Mouse (Mus musculus): ENCODE measurements around the gene Csnk1d.

GRCm38 (mm10) chr11:120957731-120958257 is 33.3 kb downstream of the Csnk1d start:
- TF ChIP-seq CTCF (IDR thresholded peaks at IDR 0.05; ENCODE audit: low read depth, low read length): no peak
- no peak for TF ChIP-seq TAL1 (conservative IDR thresholded peaks at IDR 0.05; ENCODE audit: low read depth, low read length)
- no peak for TF ChIP-seq GATA1 (IDR thresholded peaks at IDR 0.05; ENCODE audit: borderline replicate concordance, low read length)
